Mouse (Mus musculus): ENCODE data around the gene Fgfbp3.
A peak's percentile ranks its signal among the peaks of the same experiment; 100 is the strongest.
"Not testable (repeated sequence)": the region's sequence is repeated elsewhere in the genome, so short reads cannot be mapped to it uniquely, and the experiment has no call there.

Fgfbp3 gene

GRCm38 (mm10) chr19:36919466-36919865 lies at the start of gene Fgfbp3:
Fgfbp3 (minus strand) TSS chr19:36919615.
- DNase-seq (ENCODE audit: extremely low read depth, low read depth, low spot score), result no peak

DNA sequence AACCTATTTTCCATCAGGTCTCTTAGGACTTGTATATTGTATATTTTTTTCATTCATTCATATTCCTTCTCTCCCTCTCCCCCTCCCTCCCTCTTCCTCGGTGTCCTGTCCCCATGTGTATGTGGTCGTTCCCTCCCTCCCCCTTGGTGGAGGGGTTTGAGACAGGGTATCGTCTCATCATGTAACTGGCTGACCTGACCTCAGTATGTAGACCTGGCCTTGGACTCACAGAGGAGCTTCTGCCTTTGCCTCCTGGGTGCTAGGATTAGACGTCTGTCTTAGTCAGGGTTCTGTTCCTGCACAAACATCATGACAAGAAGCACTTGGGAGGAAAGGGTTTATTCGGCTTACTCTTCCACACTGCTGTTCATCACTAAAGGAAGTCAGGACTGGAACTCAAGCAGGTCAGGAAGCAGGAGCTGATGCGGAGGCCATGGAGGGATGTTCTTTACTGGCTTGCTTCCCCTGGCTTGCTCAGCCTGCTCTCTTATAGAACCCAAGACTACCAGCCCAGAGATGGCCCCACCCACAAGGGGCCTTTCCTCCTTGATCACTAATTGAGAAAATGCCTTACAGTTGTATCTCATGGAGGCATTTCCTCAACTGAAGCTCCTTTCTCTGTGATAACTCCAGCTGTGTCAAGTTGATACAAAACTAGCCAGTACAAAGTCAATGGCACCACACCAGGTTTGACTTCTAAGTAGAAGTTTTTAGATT lies 43.3 kb upstream of the Fgfbp3 start:
- DNase-seq (ENCODE audit: extremely low read depth, low read depth, low spot score), result not testable (repeated sequence)

DNA sequence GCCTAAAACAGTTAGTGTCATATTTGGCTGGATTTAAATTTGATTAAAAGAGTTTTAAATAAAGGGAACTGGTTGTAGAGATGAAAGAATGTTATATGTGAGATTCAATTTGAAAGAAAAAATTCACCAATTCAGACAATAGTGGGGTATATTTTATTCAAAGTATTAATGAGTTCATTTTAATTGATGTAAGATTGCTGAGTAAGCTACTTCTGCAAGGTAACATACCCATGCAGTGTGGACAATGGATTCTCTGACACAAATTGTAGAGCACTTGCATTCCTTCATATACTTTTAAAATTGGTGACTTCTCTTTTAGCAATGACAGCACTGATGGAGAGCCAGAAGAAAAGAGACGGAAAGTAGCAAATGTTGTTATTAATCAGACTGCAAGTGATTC lies 41.9 kb upstream of the Fgfbp3 start:
- DNase-seq (ENCODE audit: extremely low read depth, low read depth, low spot score), result no peak

DNA sequence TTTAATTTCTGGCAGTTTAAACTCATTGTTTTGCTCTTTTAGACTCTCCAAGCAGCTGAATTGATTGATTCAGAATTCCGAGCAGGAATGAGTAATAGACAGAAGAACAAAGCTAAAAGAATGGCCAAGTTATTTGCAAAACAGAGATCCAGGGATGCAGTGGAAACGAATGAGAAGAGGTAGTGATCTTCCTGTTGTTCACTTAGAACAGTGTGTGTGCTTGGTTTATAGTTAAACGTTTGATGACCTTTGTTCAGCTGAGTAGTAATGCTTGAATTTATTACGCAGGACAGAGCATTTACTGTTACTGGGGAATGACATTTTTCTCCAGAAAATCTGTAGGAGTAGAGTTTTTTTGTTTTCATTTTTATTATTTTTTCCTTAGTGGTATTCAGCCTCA lies 38.9 kb upstream of the Fgfbp3 start:
- no peak for DNase-seq (ENCODE audit: extremely low read depth, low read depth, low spot score)

GRCm38 (mm10) chr19:36953637-36954206 lies 34.3 kb upstream of the Fgfbp3 start:
- no peak for DNase-seq (ENCODE audit: extremely low read depth, low read depth, low spot score)

GRCm38 (mm10) chr19:36940064-36940463 lies 20.6 kb upstream of the Fgfbp3 start:
- DNase-seq (ENCODE audit: extremely low read depth, low read depth, low spot score), result no peak

GRCm38 (mm10) chr19:36938008-36938407 lies 18.6 kb upstream of the Fgfbp3 start:
- DNase-seq (ENCODE audit: extremely low read depth, low read depth, low spot score), result peak; percentile 72

- no peak for DNase-seq (ENCODE audit: extremely low read depth, low read depth, low spot score)
Measured at GRCm38 (mm10) chr19:36936285-36936684, 16.9 kb upstream of the Fgfbp3 start.

DNA sequence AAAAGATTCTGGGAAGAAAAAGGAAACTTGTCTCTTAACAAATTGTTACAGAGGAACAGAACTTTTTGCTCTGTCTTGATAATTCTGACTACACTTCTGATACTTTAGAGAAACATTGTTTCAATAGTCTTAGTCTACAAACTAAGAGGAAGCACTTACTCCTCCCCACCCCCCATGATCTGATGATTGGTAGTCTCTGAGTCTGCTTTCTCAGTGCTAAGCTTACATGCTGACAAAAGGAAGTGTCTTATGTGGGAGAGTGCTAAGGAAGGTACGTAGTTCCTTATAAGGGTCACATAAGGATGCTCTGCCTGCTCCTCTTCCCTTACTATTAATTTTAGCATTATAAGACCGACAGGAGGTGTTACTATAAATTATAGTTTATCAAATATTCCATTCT lies 13.2 kb upstream of the Fgfbp3 start:
- DNase-seq (ENCODE audit: extremely low read depth, low read depth, low spot score), result no peak

DNA sequence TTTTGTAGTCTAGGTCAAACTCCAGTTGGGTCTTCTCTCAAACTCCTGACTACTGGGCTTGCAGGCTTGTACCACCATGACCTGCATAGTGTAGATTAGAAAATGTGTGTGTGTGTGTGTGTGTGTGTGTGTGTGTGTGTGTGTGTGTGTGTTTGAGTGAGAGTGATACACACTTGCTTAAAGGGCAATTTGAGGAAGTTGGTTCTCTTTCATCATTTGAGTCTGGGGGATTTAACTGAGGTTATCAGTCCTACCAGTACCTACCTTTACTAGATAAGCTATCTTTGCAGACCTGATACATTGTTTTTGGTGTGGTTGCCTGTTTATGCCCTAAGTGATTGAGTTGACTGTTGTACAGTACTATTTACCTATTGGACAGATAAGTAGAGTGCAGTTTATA lies 12.7 kb upstream of the Fgfbp3 start:
- DNase-seq (ENCODE audit: extremely low read depth, low read depth, low spot score), result no peak

DNA sequence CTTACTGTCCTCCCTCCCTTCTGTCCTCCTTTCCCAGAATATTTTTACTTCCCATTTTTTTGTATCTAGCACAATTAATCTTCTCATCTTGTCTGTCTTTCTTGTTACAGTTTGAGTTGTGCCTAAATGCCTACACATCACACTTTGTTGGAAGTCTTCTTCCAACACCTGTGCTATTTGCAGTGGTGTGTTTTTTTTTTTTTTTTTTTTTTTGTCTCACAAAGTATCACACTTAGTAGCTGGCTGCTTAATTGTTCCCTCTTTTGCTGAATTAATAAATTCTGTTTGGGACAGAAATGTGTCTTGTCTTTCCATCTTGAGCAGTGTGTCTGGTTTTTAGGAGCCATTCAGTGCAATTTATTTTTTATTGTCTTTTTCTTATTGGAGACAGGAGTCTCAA lies 10.4 kb upstream of the Fgfbp3 start:
- no peak for DNase-seq (ENCODE audit: extremely low read depth, low read depth, low spot score)

GRCm38 (mm10) chr19:36927800-36928361 lies 8.5 kb upstream of the Fgfbp3 start:
- no peak for DNase-seq (ENCODE audit: extremely low read depth, low read depth, low spot score)

DNA sequence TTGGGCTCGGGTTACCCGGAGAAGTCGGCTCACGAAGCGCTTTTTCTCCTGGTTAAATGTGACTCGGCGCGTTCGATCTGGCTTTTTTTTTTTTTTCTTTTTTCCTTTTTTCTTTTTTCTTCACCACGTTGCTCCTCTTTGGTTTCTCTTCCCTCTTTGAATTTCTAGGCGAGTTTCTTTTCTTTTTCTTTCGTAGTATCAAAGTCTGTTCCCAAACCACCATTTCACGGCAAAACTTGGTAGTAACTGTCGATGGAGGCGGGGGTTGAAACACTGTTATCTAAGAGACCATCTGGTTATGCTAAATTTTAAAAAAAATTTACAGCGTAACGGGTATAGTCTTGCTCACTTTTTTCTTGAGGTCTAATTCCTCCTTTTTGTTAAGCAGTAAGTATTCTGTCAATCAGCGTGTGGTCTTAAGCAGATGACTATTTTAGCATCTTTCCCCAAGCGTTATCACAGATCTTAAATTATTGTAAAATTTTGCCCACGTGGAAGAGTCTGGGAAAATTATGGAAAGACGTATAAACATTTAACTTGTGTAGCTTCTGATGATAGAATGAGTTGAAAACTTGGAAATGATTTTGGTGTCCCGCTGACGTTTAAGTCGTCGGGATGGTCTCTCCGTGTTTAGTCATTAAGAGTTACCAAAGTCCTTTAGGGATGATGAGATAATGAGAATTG lies 7.3 kb upstream of the Fgfbp3 start:
- DNase-seq (ENCODE audit: extremely low read depth, low read depth, low spot score), result no peak

DNA sequence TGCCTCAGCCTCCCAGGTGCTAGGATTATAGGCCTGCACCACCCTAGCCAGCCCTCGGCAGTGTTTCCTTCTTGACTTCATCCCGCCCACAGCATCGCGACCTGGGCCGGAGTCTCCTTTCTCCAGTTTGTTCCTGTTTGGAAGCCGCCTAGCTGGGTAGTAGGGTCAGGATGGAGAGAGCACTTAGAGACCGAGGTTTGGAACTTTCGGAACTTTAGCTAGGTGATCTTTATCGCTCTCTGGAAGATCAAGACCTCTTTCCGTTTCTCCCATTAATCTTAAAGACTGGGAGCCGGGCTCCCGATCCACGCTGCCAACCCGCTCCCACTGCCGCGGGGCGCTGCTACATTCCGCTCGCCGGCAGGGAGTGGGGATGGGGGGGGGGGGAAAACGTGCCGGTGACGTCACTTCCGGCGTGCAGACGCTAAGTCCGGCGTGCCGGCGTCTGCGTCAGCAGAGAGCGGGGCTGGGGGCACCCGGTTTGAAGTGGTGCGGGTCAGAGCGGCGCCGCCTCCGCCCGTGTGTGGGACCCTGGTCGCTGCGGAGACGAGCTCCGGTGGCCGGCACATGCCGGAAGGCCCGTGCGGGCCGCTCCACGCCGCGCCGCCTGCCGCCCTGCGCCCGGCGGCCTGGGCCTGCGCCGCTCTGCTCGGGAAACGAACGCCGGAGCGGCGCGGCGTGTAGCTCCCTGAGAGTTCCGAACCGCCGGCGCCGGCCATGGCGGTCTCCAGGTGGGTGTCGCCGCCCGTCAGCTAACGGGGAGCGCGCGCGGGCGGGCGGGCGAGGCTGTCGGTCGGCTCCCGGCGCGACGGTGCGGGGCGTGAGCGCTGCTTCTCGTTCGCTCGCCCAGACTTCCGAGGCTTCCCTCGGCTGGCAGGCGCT lies 6.5 kb upstream of the Fgfbp3 start, which contains the start of gene Btaf1:
Gene Btaf1, plus strand, starts transcription at position 409 of the 882 bp plus-strand sequence.
- DNase-seq (ENCODE audit: extremely low read depth, low read depth, low spot score), result peak; percentile 84

GRCm38 (mm10) chr19:36922936-36923335 lies 3.5 kb upstream of the Fgfbp3 start:
- DNase-seq (ENCODE audit: extremely low read depth, low read depth, low spot score), result no peak

GRCm38 (mm10) chr19:36922015-36922414 lies 2.6 kb upstream of the Fgfbp3 start:
- no peak for DNase-seq (ENCODE audit: extremely low read depth, low read depth, low spot score)

DNA sequence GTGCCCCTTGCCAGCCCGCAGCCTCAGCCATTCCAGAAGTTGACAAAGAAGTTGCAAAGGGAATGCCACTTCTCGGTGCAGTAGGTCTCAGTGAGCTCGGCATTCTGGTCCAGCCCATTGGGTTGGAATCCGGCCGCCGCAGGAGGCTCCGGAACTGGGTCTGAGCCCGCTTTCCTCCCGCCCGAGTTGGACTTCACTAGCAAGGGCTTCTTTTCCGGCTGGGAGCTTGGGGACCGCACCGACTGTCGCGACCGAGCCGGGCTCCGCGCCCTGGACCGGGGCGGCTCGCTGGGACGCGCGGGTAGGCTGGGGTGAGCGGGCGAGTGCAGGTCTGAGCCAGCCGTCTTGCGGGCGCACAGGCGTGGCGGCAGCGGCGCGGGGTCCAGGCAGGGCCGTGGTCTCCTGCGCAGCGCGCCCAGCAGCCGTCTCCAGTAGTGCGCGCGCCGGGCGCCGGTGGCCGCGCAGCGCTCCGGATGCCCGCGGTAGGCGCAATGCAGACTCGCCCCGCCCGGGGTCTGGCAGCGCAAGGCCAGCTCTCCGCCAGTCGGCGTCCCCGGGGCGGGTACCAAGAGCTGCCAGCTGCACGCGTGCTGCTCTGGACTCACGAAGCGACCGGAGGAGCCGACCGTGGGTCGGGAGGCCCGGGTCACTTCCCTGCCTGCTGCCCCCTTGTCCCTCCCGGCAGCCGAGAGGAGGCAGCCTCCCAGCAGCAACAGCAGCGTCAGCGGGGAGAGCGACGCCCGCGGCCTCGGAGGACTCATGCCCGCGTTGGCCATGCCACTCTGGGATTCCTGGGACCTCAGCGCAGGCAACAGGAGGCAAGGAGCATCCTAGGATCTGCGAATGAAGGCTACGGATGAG lies 744 bp downstream of the Fgfbp3 start:
- DNase-seq (ENCODE audit: extremely low read depth, low read depth, low spot score), result no peak

DNA sequence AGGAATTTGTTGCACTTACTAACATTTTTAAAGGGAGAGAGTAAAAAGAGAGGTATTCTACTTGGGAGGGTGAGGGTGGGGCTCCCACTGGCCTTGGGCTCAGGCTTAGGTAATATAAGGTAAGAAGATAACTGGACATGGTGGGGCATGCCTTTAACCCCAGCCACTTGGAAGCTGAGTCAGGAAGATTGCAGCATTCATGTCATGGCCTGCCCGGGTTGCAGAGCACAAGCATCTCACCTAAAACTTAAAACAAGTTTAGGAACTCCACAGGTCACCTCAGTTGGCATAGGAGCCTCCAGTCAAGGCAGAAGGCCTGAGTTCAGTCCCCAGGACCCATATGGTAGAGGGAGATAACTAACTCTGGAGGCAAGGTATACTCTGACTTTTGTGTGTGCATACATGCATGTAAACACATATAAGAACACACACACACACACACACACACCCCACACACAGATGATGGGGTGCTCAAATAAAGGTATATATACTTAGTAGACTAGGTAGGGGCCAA lies 2.5 kb downstream of the Fgfbp3 start:
- DNase-seq (ENCODE audit: extremely low read depth, low read depth, low spot score), result peak; percentile 98

GRCm38 (mm10) chr19:36916206-36916605 lies 3.2 kb downstream of the Fgfbp3 start:
- no peak for DNase-seq (ENCODE audit: extremely low read depth, low read depth, low spot score)

- peak; percentile 100 for DNase-seq (ENCODE audit: extremely low read depth, low read depth, low spot score)
Measured at GRCm38 (mm10) chr19:36913064-36913463, 6.4 kb downstream of the Fgfbp3 start.

All from fat pad, adult 2 months (tissue).